ENCODE assay signal across 8 mouse cellular contexts in genomic region chr8:84255858-84256257, GRCm38 (mm10). TPM values are rescaled to one million over a fixed set of nuclear protein-coding genes. Genes with fewer than 3 reads are reported as not detected.
DNase-seq lines count a peak whose midpoint lies in the region; ATAC-seq lines count a peak whose summit lies in the region.

No protein-coding gene starts in this region.

- H3K4me2 ChIP-seq in kidney, embryonic 15.5 days: peak overlapping the region; percentile 96
- H3K4me2 ChIP-seq in hindbrain, embryonic 14.5 days (replicated peaks): peak overlapping the region; percentile 96
- peak overlapping the region; percentile 97 for H3K4me2 ChIP-seq in midbrain, embryonic 15.5 days

- H3K4me1 ChIP-seq in kidney, embryonic 15.5 days: peaks cover 24% of the 10 kb centered on the region
- H3K4me1 ChIP-seq in hindbrain, embryonic 14.5 days (replicated peaks; ENCODE audit: control insufficient read depth, insufficient read depth, low read length): peaks cover 18% of the 10 kb centered on the region
- H3K4me1 ChIP-seq in midbrain, embryonic 15.5 days: peaks cover 18% of the 10 kb centered on the region

- no peaks in the 10 kb centered on the region for H3K9me3 ChIP-seq in kidney, embryonic 15.5 days (replicated peaks)
- H3K9me3 ChIP-seq in hindbrain, embryonic 14.5 days (ENCODE audit: control insufficient read depth, low read length): no peaks in the 10 kb centered on the region
- H3K9me3 ChIP-seq in midbrain, embryonic 15.5 days: no peaks in the 10 kb centered on the region

- WGBS in kidney, embryonic 15.5 days: 86% methylated on average over 3 of the region's 3 CpGs
- WGBS in hindbrain, embryonic 14.5 days: 88% methylated on average over 3 of the region's 3 CpGs
- 83% methylated on average over 3 of the region's 3 CpGs for WGBS in midbrain, embryonic 15.5 days

- H3K27me3 ChIP-seq in kidney, embryonic 15.5 days: no peaks in the 10 kb centered on the region
- no peaks in the 10 kb centered on the region for H3K27me3 ChIP-seq in hindbrain, embryonic 14.5 days (ENCODE audit: control insufficient read depth, insufficient read depth, low read length)
- H3K27me3 ChIP-seq in midbrain, embryonic 15.5 days (replicated peaks): no peaks in the 10 kb centered on the region

- H3K9ac ChIP-seq in kidney, embryonic 15.5 days: no peak overlapping the region
- peak overlapping the region; percentile 86 for H3K9ac ChIP-seq in hindbrain, embryonic 14.5 days
- peak overlapping the region; percentile 89; the same call in 1 of the 2 replicates for H3K9ac ChIP-seq in midbrain, embryonic 15.5 days

- ATAC-seq in kidney, embryonic 15.5 days (replicated peaks; ENCODE audit: low FRiP score): no peak
- no peak for ATAC-seq in hindbrain, embryonic 14.5 days (ENCODE audit: low FRiP score)
- no peak for ATAC-seq in midbrain, embryonic 15.5 days (replicated peaks)

- intact Hi-C loops in left cerebral cortex, postnatal 10 days (cut with DNase I): no loop called here

- H3K27ac ChIP-seq in kidney, embryonic 15.5 days: peak overlapping the region; percentile 94; the same call in 1 of the 2 replicates
- H3K27ac ChIP-seq in hindbrain, embryonic 14.5 days: peak overlapping the region; percentile 89; the same call in 1 of the 2 replicates
- no peak overlapping the region for H3K27ac ChIP-seq in midbrain, embryonic 15.5 days

- DNase-seq in kidney, postnatal 25 days: no peak
- DNase-seq in NIH3T3 (ENCODE audit: low read depth): peak; percentile 22
- DNase-seq in hindbrain, embryonic 14.5 days (ENCODE audit: low spot score): no peak
- no peak for DNase-seq in thymus, postnatal 36 days
- no peak for DNase-seq in left cerebral cortex, adult 9 months (ENCODE audit: low spot score in 2 of 2)
- DNase-seq in left cerebral cortex, postnatal 10 days (ENCODE audit: extremely low spot score in 1 of 2, low spot score in 2 of 2): no peak

- H3K36me3 ChIP-seq in kidney, embryonic 15.5 days: peaks cover 77% of the 10 kb centered on the region
- H3K36me3 ChIP-seq in hindbrain, embryonic 14.5 days (replicated peaks; ENCODE audit: control insufficient read depth, insufficient read depth): peaks cover 73% of the 10 kb centered on the region
- H3K36me3 ChIP-seq in midbrain, embryonic 15.5 days (replicated peaks): peaks cover 32% of the 10 kb centered on the region

- H3K4me3 ChIP-seq in kidney, embryonic 15.5 days (replicated peaks): peak overlapping the region; percentile 88
- H3K4me3 ChIP-seq in hindbrain, embryonic 14.5 days (replicated peaks; ENCODE audit: low read length): peak overlapping the region; percentile 81
- peak overlapping the region; percentile 88 for H3K4me3 ChIP-seq in midbrain, embryonic 15.5 days

RNA-seq across cellular contexts. Expression of gene Mri1, which starts 1.3 kb away (rescaled TPM):
- 66.8 and 77.8 TPM in 2 replicates for polyA plus RNA-seq in kidney, embryonic 15.5 days (2015; fragmentation: Nextera tagmentation; extraction: Ambion mirVana)
- polyA plus RNA-seq in hindbrain, embryonic 14.5 days (2014; fragmentation: Nextera tagmentation; extraction: Ambion mirVana): 38.9 and 40.2 TPM in 2 replicates
- 49.4 and 50.9 TPM in 2 replicates for polyA plus RNA-seq in midbrain, embryonic 15.5 days (2015; fragmentation: Nextera tagmentation; extraction: Ambion mirVana)
- 10 to 100 TPM; 21.8 to 22.3 TPM for total RNA-seq in left cerebral cortex, postnatal 10 days (2021)

RNA-seq across cellular contexts. Expression of gene D8Ertd738e, which starts 6.3 kb away (rescaled TPM):
- polyA plus RNA-seq in kidney, embryonic 15.5 days (2015; fragmentation: Nextera tagmentation; extraction: Ambion mirVana): 336 and 355 TPM in 2 replicates
- polyA plus RNA-seq in hindbrain, embryonic 14.5 days (2014; fragmentation: Nextera tagmentation; extraction: Ambion mirVana): 268 and 296 TPM in 2 replicates
- 225 and 244 TPM in 2 replicates for polyA plus RNA-seq in midbrain, embryonic 15.5 days (2015; fragmentation: Nextera tagmentation; extraction: Ambion mirVana)
- total RNA-seq in left cerebral cortex, postnatal 10 days (2021): 100 to 1,000 TPM; 130 to 136 TPM

RNA-seq across cellular contexts. Expression of gene Ccdc130, which starts 14.3 kb away (rescaled TPM):
- 23.0 and 25.9 TPM in 2 replicates for polyA plus RNA-seq in kidney, embryonic 15.5 days (2015; fragmentation: Nextera tagmentation; extraction: Ambion mirVana)
- 22.7 and 27.1 TPM in 2 replicates for polyA plus RNA-seq in hindbrain, embryonic 14.5 days (2014; fragmentation: Nextera tagmentation; extraction: Ambion mirVana)
- polyA plus RNA-seq in midbrain, embryonic 15.5 days (2015; fragmentation: Nextera tagmentation; extraction: Ambion mirVana): 22.8 and 26.6 TPM in 2 replicates
- total RNA-seq in left cerebral cortex, postnatal 10 days (2021): 10 to 100 TPM; 24.1 to 27.1 TPM

RNA-seq across cellular contexts. Expression of gene Zswim4, which starts 19.0 kb away (rescaled TPM):
- 16.6 and 17.3 TPM in 2 replicates for polyA plus RNA-seq in kidney, embryonic 15.5 days (2015; fragmentation: Nextera tagmentation; extraction: Ambion mirVana)
- 20.0 and 20.6 TPM in 2 replicates for polyA plus RNA-seq in hindbrain, embryonic 14.5 days (2014; fragmentation: Nextera tagmentation; extraction: Ambion mirVana)
- 33.2 and 33.3 TPM in 2 replicates for polyA plus RNA-seq in midbrain, embryonic 15.5 days (2015; fragmentation: Nextera tagmentation; extraction: Ambion mirVana)
- 10 to 100 TPM; 14.2 to 14.3 TPM for total RNA-seq in left cerebral cortex, postnatal 10 days (2021)
